ENCODE assay signal across 33 mouse cellular contexts in genomic region chr14:11679741-11680140, GRCm38 (mm10).
"Had no signal": no experiment of that assay in that cellular context is flagged by ENCODE, and none has a peak within 500 bp of the region (broad histone marks: within the 10 kb centered on the region; RNA-seq: fewer than 3 reads in every experiment).

No protein-coding gene starts in this region.

- H3K27me3 ChIP-seq: heart, embryonic 13.5 days; heart, embryonic 15.5 days; hindbrain, embryonic 12.5 days; hindbrain, embryonic 13.5 days; hindbrain, embryonic 15.5 days; intestine, embryonic 15.5 days; kidney, embryonic 15.5 days had no signal

- DNase-seq: heart, postnatal 10 days; heart, postnatal 14 days; heart, postnatal 36 days; heart, postnatal 4 days; kidney, adult 11 months; kidney, adult 18-20 months; kidney, adult 2 months; kidney, adult 8-10 months; kidney, adult 9 months; kidney, postnatal 10 days; kidney, postnatal 14 days; kidney, postnatal 25 days; kidney, postnatal 36 days; kidney, postnatal 4 days; layer of hippocampus, adult 9-11 months; layer of hippocampus, postnatal 36 days had no signal

- H3K9ac ChIP-seq: heart, embryonic 13.5 days; heart, embryonic 15.5 days; hindbrain, embryonic 12.5 days; hindbrain, embryonic 13.5 days; hindbrain, embryonic 14.5 days; hindbrain, embryonic 15.5 days; intestine, embryonic 15.5 days; kidney, embryonic 15.5 days had no signal

- H3K4me3 ChIP-seq: heart, embryonic 13.5 days; heart, embryonic 15.5 days; hindbrain, embryonic 10.5 days; hindbrain, embryonic 12.5 days; hindbrain, embryonic 13.5 days; hindbrain, embryonic 15.5 days; intestine, embryonic 15.5 days; kidney, embryonic 15.5 days; layer of hippocampus, adult 2 months; left cerebral cortex, adult 2 months had no signal

- ATAC-seq: hindbrain, embryonic 16.5 days; hindbrain, postnatal 0 days; inflammation-experienced regulatory T-cells, adult 6 months; intestine, embryonic 15.5 days; intestine, embryonic 16.5 days; intestine, postnatal 0 days had no signal

- H3K36me3 ChIP-seq: heart, embryonic 13.5 days; heart, embryonic 15.5 days; hindbrain, embryonic 10.5 days; hindbrain, embryonic 12.5 days; hindbrain, embryonic 13.5 days; hindbrain, embryonic 15.5 days; intestine, embryonic 15.5 days; kidney, embryonic 15.5 days had no signal

- H3K9me3 ChIP-seq: heart, embryonic 13.5 days; heart, embryonic 15.5 days; hindbrain, embryonic 10.5 days; hindbrain, embryonic 12.5 days; hindbrain, embryonic 13.5 days; hindbrain, embryonic 15.5 days; intestine, embryonic 15.5 days; kidney, embryonic 15.5 days had no signal

- H3K27ac ChIP-seq: heart, embryonic 13.5 days; heart, embryonic 15.5 days; hindbrain, embryonic 10.5 days; hindbrain, embryonic 12.5 days; hindbrain, embryonic 13.5 days; hindbrain, embryonic 14.5 days; hindbrain, embryonic 15.5 days; hindbrain, postnatal 0 days; intestine, embryonic 15.5 days; kidney, embryonic 15.5 days; kidney, postnatal 0 days; layer of hippocampus, adult 2 months; left cerebral cortex, adult 2 months had no signal

- H3K4me2 ChIP-seq: heart, embryonic 13.5 days; heart, embryonic 15.5 days; hindbrain, embryonic 12.5 days; hindbrain, embryonic 13.5 days; hindbrain, embryonic 14.5 days; hindbrain, embryonic 15.5 days; intestine, embryonic 15.5 days; kidney, embryonic 15.5 days had no signal
